Mouse (Mus musculus): Measurements from ENCODE around the gene Cdc42bpa.

GRCm38 (mm10) chr1:180181966-180182319 lies 221.7 kb downstream of the Cdc42bpa start:
- TF ChIP-seq POU5F1 (IDR thresholded peaks at IDR 0.05; ENCODE audit: borderline replicate concordance, low read length): no peak
- TF ChIP-seq CTCF (conservative IDR thresholded peaks at IDR 0.05; ENCODE audit: low read length): no peak
- TF ChIP-seq NANOG (IDR thresholded peaks at IDR 0.05; ENCODE audit: borderline replicate concordance, low read length): no peak
